Mouse (Mus musculus): ENCODE results near the gene Osbpl9. TPM values are rescaled to one million over a fixed set of nuclear protein-coding genes. Genes with fewer than 3 reads are reported as not detected.

Gene Osbpl9
- polyA plus RNA-seq, 1 experiment: 63.0 TPM

GRCm38 (mm10) chr4:109098861-109099260, 103.2 kb downstream of the Osbpl9 start:
- no peak for TF ChIP-seq USF1 (IDR thresholded peaks at IDR 0.05; ENCODE audit: low read depth)
- no peak for TF ChIP-seq MAX (IDR thresholded peaks at IDR 0.05; ENCODE audit: low read depth)
- no peak for TF ChIP-seq CEBPB (IDR thresholded peaks at IDR 0.05; ENCODE audit: insufficient read depth, poor library complexity, severe bottlenecking)
- no peak for TF ChIP-seq REST (IDR thresholded peaks at IDR 0.05; ENCODE audit: insufficient read depth, insufficient read length)
- no peak for TF ChIP-seq SRF (IDR thresholded peaks at IDR 0.05; ENCODE audit: control insufficient read depth, insufficient read length, low read depth)
- TF ChIP-seq POLR2AphosphoS2 (IDR thresholded peaks at IDR 0.05; ENCODE audit: insufficient read length, low read depth): no peak
- no peak for TF ChIP-seq TCF12 (IDR thresholded peaks at IDR 0.05; ENCODE audit: insufficient read depth, poor library complexity, severe bottlenecking)
- no peak for TF ChIP-seq MYOD1 (IDR thresholded peaks at IDR 0.05; ENCODE audit: control insufficient read depth in 1 of 3, insufficient read length in 2 of 3, low read depth in 2 of 3)
- TF ChIP-seq MYOG (IDR thresholded peaks at IDR 0.05; ENCODE audit: control insufficient read depth in 1 of 3, insufficient read depth in 1 of 3, insufficient read length in 2 of 3, low read depth in 2 of 3): no peak
- no peak for TF ChIP-seq POLR2A (IDR thresholded peaks at IDR 0.05; ENCODE audit: insufficient read length, low read depth)
- no peak for TF ChIP-seq E2F4 (IDR thresholded peaks at IDR 0.05; ENCODE audit: insufficient read depth)
- TF ChIP-seq TCF3 (IDR thresholded peaks at IDR 0.05; ENCODE audit: insufficient read length, low read depth): no peak
- no peak overlapping the region for H3K4me3 ChIP-seq
- H3ac ChIP-seq (ENCODE audit: control insufficient read depth, insufficient read length): no peak overlapping the region
- H3K36me3 ChIP-seq (ENCODE audit: control insufficient read depth, insufficient read depth): peaks cover 41% of the 10 kb centered on the region
- H3K4me2 ChIP-seq (ENCODE audit: low read depth): no peak overlapping the region
- peaks cover 3% of the 10 kb centered on the region for H3K79me2 ChIP-seq (ENCODE audit: control insufficient read depth, insufficient read depth)
- no peaks in the 10 kb centered on the region for H3K27me3 ChIP-seq (ENCODE audit: control insufficient read depth, insufficient read depth, insufficient read length)

- H3K79me2 ChIP-seq (ENCODE audit: control insufficient read depth, insufficient read depth): peaks cover 3% of the 10 kb centered on the region
- H3K36me3 ChIP-seq (ENCODE audit: control insufficient read depth, insufficient read depth): peaks cover 37% of the 10 kb centered on the region
- H3K27me3 ChIP-seq (ENCODE audit: control insufficient read depth, insufficient read depth, insufficient read length): no peaks in the 10 kb centered on the region
- no peak overlapping the region for H3ac ChIP-seq (ENCODE audit: control insufficient read depth, insufficient read length)
- TF ChIP-seq MYOG (IDR thresholded peaks at IDR 0.05; ENCODE audit: control insufficient read depth in 1 of 3, insufficient read depth in 1 of 3, insufficient read length in 2 of 3, low read depth in 2 of 3): no peak
- TF ChIP-seq SRF (IDR thresholded peaks at IDR 0.05; ENCODE audit: control insufficient read depth, insufficient read length, low read depth): no peak
- TF ChIP-seq MAX (IDR thresholded peaks at IDR 0.05; ENCODE audit: low read depth): no peak
- no peak for TF ChIP-seq CEBPB (IDR thresholded peaks at IDR 0.05; ENCODE audit: insufficient read depth, poor library complexity, severe bottlenecking)
- no peak for TF ChIP-seq E2F4 (IDR thresholded peaks at IDR 0.05; ENCODE audit: insufficient read depth)
- TF ChIP-seq TCF3 (IDR thresholded peaks at IDR 0.05; ENCODE audit: insufficient read length, low read depth): no peak
- TF ChIP-seq REST (IDR thresholded peaks at IDR 0.05; ENCODE audit: insufficient read depth, insufficient read length): no peak
- TF ChIP-seq POLR2AphosphoS2 (IDR thresholded peaks at IDR 0.05; ENCODE audit: insufficient read length, low read depth): no peak
- TF ChIP-seq POLR2A (IDR thresholded peaks at IDR 0.05; ENCODE audit: insufficient read length, low read depth): no peak
- no peak for TF ChIP-seq TCF12 (IDR thresholded peaks at IDR 0.05; ENCODE audit: insufficient read depth, poor library complexity, severe bottlenecking)
- TF ChIP-seq MYOD1 (IDR thresholded peaks at IDR 0.05; ENCODE audit: control insufficient read depth in 1 of 3, insufficient read length in 2 of 3, low read depth in 2 of 3): no peak
- no peak overlapping the region for H3K4me2 ChIP-seq (ENCODE audit: low read depth)
- no peak overlapping the region for H3K4me3 ChIP-seq
Measured at GRCm38 (mm10) chr4:109094269-109094668, 107.8 kb downstream of the Osbpl9 start.

- H3K4me2 ChIP-seq (ENCODE audit: low read depth): no peak overlapping the region
- H3ac ChIP-seq (ENCODE audit: control insufficient read depth, insufficient read length): no peak overlapping the region
- H3K36me3 ChIP-seq (ENCODE audit: control insufficient read depth, insufficient read depth): peaks cover 38% of the 10 kb centered on the region
- peaks cover 3% of the 10 kb centered on the region for H3K79me2 ChIP-seq (ENCODE audit: control insufficient read depth, insufficient read depth)
- no peak for TF ChIP-seq POLR2A (IDR thresholded peaks at IDR 0.05; ENCODE audit: insufficient read length, low read depth)
- no peak for TF ChIP-seq CEBPB (IDR thresholded peaks at IDR 0.05; ENCODE audit: insufficient read depth, poor library complexity, severe bottlenecking)
- TF ChIP-seq POLR2AphosphoS2 (IDR thresholded peaks at IDR 0.05; ENCODE audit: insufficient read length, low read depth): no peak
- no peak for TF ChIP-seq E2F4 (IDR thresholded peaks at IDR 0.05; ENCODE audit: insufficient read depth)
- TF ChIP-seq TCF3 (IDR thresholded peaks at IDR 0.05; ENCODE audit: insufficient read length, low read depth): no peak
- TF ChIP-seq MYOG (IDR thresholded peaks at IDR 0.05; ENCODE audit: control insufficient read depth in 1 of 3, insufficient read depth in 1 of 3, insufficient read length in 2 of 3, low read depth in 2 of 3): no peak
- no peak for TF ChIP-seq SRF (IDR thresholded peaks at IDR 0.05; ENCODE audit: control insufficient read depth, insufficient read length, low read depth)
- TF ChIP-seq REST (IDR thresholded peaks at IDR 0.05; ENCODE audit: insufficient read depth, insufficient read length): no peak
- no peak for TF ChIP-seq USF1 (IDR thresholded peaks at IDR 0.05; ENCODE audit: low read depth)
- no peak for TF ChIP-seq TCF12 (IDR thresholded peaks at IDR 0.05; ENCODE audit: insufficient read depth, poor library complexity, severe bottlenecking)
- no peak for TF ChIP-seq MYOD1 (IDR thresholded peaks at IDR 0.05; ENCODE audit: control insufficient read depth in 1 of 3, insufficient read length in 2 of 3, low read depth in 2 of 3)
- TF ChIP-seq MAX (IDR thresholded peaks at IDR 0.05; ENCODE audit: low read depth): no peak
- H3K4me3 ChIP-seq: no peak overlapping the region
- no peaks in the 10 kb centered on the region for H3K27me3 ChIP-seq (ENCODE audit: control insufficient read depth, insufficient read depth, insufficient read length)
Measured at GRCm38 (mm10) chr4:109092344-109092743, 109.7 kb downstream of the Osbpl9 start.

- no peaks in the 10 kb centered on the region for H3K27me3 ChIP-seq (ENCODE audit: control insufficient read depth, insufficient read depth, insufficient read length)
- H3K79me2 ChIP-seq (ENCODE audit: control insufficient read depth, insufficient read depth): peaks cover 3% of the 10 kb centered on the region
- no peak overlapping the region for H3ac ChIP-seq (ENCODE audit: control insufficient read depth, insufficient read length)
- no peak for TF ChIP-seq POLR2A (IDR thresholded peaks at IDR 0.05; ENCODE audit: insufficient read length, low read depth)
- TF ChIP-seq TCF3 (IDR thresholded peaks at IDR 0.05; ENCODE audit: insufficient read length, low read depth): no peak
- TF ChIP-seq POLR2AphosphoS2 (IDR thresholded peaks at IDR 0.05; ENCODE audit: insufficient read length, low read depth): no peak
- TF ChIP-seq CEBPB (IDR thresholded peaks at IDR 0.05; ENCODE audit: insufficient read depth, poor library complexity, severe bottlenecking): no peak
- no peak for TF ChIP-seq USF1 (IDR thresholded peaks at IDR 0.05; ENCODE audit: low read depth)
- no peak for TF ChIP-seq REST (IDR thresholded peaks at IDR 0.05; ENCODE audit: insufficient read depth, insufficient read length)
- no peak for TF ChIP-seq MYOG (IDR thresholded peaks at IDR 0.05; ENCODE audit: control insufficient read depth in 1 of 3, insufficient read depth in 1 of 3, insufficient read length in 2 of 3, low read depth in 2 of 3)
- no peak for TF ChIP-seq E2F4 (IDR thresholded peaks at IDR 0.05; ENCODE audit: insufficient read depth)
- TF ChIP-seq TCF12 (IDR thresholded peaks at IDR 0.05; ENCODE audit: insufficient read depth, poor library complexity, severe bottlenecking): no peak
- no peak for TF ChIP-seq SRF (IDR thresholded peaks at IDR 0.05; ENCODE audit: control insufficient read depth, insufficient read length, low read depth)
- no peak overlapping the region for H3K4me3 ChIP-seq
- H3K4me2 ChIP-seq (ENCODE audit: low read depth): no peak overlapping the region
- H3K36me3 ChIP-seq (ENCODE audit: control insufficient read depth, insufficient read depth): peaks cover 38% of the 10 kb centered on the region
Measured at GRCm38 (mm10) chr4:109091241-109091777, 110.8 kb downstream of the Osbpl9 start.
